Mouse (Mus musculus): Measurements from ENCODE around the gene Cd300lg.

Gene Cd300lg

GRCm38 (mm10) chr11:102025354-102025753 lies 16.0 kb upstream of the Cd300lg start:
- DNase-seq (ENCODE audit: extremely low spot score, low read depth, low spot score): no peak

GRCm38 (mm10) chr11:102025991-102026660 lies 15.2 kb upstream of the Cd300lg start:
- no peak for DNase-seq (ENCODE audit: extremely low spot score, low read depth, low spot score)

- peak; percentile 39 for DNase-seq (ENCODE audit: extremely low spot score, low read depth, low spot score)
Measured at GRCm38 (mm10) chr11:102026694-102027360, 14.5 kb upstream of the Cd300lg start.

GRCm38 (mm10) chr11:102027361-102028017 lies 13.8 kb upstream of the Cd300lg start:
- no peak for DNase-seq (ENCODE audit: extremely low spot score, low read depth, low spot score)

GRCm38 (mm10) chr11:102028087-102028816 lies 13.1 kb upstream of the Cd300lg start, which contains the start of gene Mpp3:
TSS of gene Mpp3 (minus strand) at chr11:102028461.
- DNase-seq (ENCODE audit: extremely low spot score, low read depth, low spot score): no peak

- DNase-seq (ENCODE audit: extremely low spot score, low read depth, low spot score): no peak
Measured at GRCm38 (mm10) chr11:102029304-102029703, 12.0 kb upstream of the Cd300lg start.

GRCm38 (mm10) chr11:102029966-102030365 lies 11.3 kb upstream of the Cd300lg start:
- no peak for DNase-seq (ENCODE audit: extremely low spot score, low read depth, low spot score)

GRCm38 (mm10) chr11:102031149-102031548 lies 10.2 kb upstream of the Cd300lg start:
- no peak for DNase-seq (ENCODE audit: extremely low spot score, low read depth, low spot score)

GRCm38 (mm10) chr11:102033055-102033591 lies 8.2 kb upstream of the Cd300lg start:
- DNase-seq (ENCODE audit: extremely low spot score, low read depth, low spot score): no peak

GRCm38 (mm10) chr11:102034887-102035286 lies 6.4 kb upstream of the Cd300lg start:
- DNase-seq (ENCODE audit: extremely low spot score, low read depth, low spot score): no peak

GRCm38 (mm10) chr11:102035456-102035960 lies 5.8 kb upstream of the Cd300lg start:
- DNase-seq (ENCODE audit: extremely low spot score, low read depth, low spot score): no peak

- DNase-seq (ENCODE audit: extremely low spot score, low read depth, low spot score): no peak
Measured at GRCm38 (mm10) chr11:102036336-102036735, 5.0 kb upstream of the Cd300lg start.

GRCm38 (mm10) chr11:102037789-102038188 lies 3.5 kb upstream of the Cd300lg start:
- no peak for DNase-seq (ENCODE audit: extremely low spot score, low read depth, low spot score)

GRCm38 (mm10) chr11:102039487-102040137 lies 1.7 kb upstream of the Cd300lg start:
- no peak for DNase-seq (ENCODE audit: extremely low spot score, low read depth, low spot score)

GRCm38 (mm10) chr11:102040138-102040524 lies 1.2 kb upstream of the Cd300lg start:
- peak; percentile 82 for DNase-seq (ENCODE audit: extremely low spot score, low read depth, low spot score)

GRCm38 (mm10) chr11:102040646-102041045 lies 663 bp upstream of the Cd300lg start:
- no peak for DNase-seq (ENCODE audit: extremely low spot score, low read depth, low spot score)

GRCm38 (mm10) chr11:102042971-102043370 lies 1.7 kb downstream of the Cd300lg start:
- DNase-seq (ENCODE audit: extremely low spot score, low read depth, low spot score): no peak

- DNase-seq (ENCODE audit: extremely low spot score, low read depth, low spot score): no peak
Measured at GRCm38 (mm10) chr11:102043381-102043780, 2.1 kb downstream of the Cd300lg start.

- DNase-seq (ENCODE audit: extremely low spot score, low read depth, low spot score): no peak
Measured at GRCm38 (mm10) chr11:102044691-102045212, 3.4 kb downstream of the Cd300lg start.

- DNase-seq (ENCODE audit: extremely low spot score, low read depth, low spot score): no peak
Measured at GRCm38 (mm10) chr11:102046607-102047006, 5.3 kb downstream of the Cd300lg start.

Data from hindlimb bud, embryonic 11.5 days (tissue).